Mouse (Mus musculus) left cerebral cortex, postnatal 36 days (tissue): Measurements from ENCODE around the gene Prkar2b. TPM values are rescaled to one million over a fixed set of nuclear protein-coding genes. Genes with fewer than 3 reads are reported as not detected.

Source experiments
- DNase-seq, 2 experiments: peaks; one replicate each; pipeline ENCODE4 v3.0.0; 2021 to 2022; ENCODE audit warnings: low spot score in 2 of 2, mixed read lengths in 1 of 2
- intact Hi-C: fragments of 180-260 bp; cut with DNase I; formaldehyde crosslinking; loops from one replicate; pipeline ENCODE4 v1.15.1; 2025
- total RNA-seq, 2 experiments: library from RNA; stranded (reverse); gene quantifications; 2 replicates each; pipeline ENCODE4 v1.2.3; 2021

Prkar2b gene
- total RNA-seq, 2 experiments from 2014 or later: 76.0 to 84.6 TPM

DNA sequence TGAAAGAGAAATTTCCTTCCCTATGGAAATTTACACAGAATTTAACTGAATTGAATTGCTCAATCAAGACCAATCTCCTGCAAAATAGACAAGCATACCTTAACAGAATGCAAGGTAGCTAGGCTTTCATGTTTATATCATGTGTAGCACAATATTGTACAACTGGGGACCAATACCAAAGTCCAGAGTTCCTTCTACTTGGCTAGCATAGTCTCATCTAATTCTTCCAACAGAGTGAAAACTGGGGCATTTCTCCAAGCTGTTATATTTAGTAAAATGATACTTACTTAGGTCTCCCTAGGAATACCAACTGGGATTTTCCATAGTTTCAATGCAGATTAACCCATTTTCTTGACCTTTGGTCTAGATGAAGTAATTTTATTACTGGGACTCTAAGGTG, 122.1 kb downstream of the Prkar2b start:
- intact Hi-C loops: loop anchor here (10.0 kb wide), 1 partner anchor 304 kb away; the partner anchor contains the start of gene Bcap29
- DNase-seq: no peak

DNA sequence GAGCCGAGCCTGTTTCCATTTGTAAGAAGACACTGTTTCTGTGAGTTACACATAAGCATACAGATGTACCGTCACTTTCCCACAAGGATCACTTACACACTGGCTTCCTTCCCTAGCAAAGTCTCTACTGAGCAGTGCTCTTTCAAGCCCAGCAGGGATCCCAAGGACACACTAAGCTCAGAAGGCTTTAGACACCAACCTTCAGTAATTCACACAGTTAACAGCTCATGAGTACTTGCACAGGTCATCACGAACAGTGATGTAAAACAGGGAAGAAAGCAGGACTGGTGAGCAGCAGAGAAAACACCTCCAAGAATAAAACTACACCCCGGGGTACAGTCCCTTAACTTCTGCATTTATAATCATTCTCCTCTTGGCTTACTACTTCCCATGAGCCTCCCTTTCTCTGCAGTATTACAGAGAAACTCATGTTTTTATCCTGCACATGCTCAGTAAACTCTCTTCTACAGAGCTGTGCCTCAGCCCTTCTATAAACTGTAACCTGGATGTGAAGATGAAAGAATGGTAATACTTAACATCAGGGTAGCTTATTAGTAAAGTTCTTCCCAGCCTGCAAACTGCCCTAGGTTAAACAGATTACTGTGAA, 122.6 kb downstream of the Prkar2b start:
- no peak for DNase-seq
- intact Hi-C loops: loop anchor here (10.0 kb wide), 1 partner anchor 304 kb away; the partner anchor contains the start of gene Bcap29

DNA sequence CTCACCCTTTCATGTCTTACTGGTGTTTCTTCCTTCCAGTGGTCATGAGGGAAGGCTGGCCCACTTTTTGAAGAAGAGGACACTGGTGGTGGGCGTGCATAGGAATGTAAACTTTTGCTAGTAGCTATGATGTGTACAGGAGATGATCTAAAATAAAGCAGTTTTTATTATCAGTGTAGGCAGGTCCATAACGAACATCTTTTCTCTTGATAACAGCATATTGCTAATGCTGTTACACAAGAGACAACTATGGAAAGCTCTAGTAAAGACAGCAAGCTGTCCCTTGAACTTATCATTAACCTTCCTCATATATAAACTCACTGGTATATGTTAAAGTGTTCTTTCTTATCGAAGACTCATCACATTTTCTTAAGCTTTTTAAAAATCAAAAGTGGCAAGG, 123.5 kb downstream of the Prkar2b start:
- intact Hi-C loops: loop anchor here (10.0 kb wide), 1 partner anchor 303 kb away; the partner anchor contains the start of gene Bcap29
- DNase-seq: no peak

DNA sequence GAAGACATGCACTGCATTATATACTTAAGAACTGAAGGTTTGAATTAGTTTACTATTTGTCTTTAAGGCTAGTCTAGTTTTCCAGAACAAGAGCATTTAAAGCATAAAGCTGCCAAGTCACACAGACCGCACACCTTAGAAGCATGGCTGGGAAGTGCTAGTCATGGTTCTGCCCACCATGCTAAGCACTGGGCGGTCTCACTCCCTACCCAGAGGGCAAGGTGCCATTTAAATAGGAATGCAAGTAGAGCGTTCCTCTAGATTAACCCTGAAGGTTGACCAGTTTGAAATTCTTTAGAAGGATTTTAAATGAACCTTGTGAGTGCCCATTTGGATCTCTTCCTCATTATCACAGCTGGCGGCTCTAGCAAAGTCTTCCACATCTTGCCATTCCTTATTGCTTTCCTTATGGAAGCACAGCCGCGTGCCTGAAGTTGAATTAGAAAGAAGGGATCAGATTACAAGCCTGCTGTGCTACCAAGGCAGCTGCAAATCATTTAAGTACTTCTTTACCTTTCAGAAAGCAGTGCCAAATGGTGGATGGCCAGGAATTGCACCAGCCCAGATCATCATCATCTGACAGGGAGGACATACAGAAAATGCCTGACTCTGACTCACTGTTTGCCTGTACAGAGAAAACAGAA, 124.3 kb downstream of the Prkar2b start:
- intact Hi-C loops: loop anchor here (10.0 kb wide), 1 partner anchor 302 kb away; the partner anchor contains the start of gene Bcap29
- DNase-seq: no peak

DNA sequence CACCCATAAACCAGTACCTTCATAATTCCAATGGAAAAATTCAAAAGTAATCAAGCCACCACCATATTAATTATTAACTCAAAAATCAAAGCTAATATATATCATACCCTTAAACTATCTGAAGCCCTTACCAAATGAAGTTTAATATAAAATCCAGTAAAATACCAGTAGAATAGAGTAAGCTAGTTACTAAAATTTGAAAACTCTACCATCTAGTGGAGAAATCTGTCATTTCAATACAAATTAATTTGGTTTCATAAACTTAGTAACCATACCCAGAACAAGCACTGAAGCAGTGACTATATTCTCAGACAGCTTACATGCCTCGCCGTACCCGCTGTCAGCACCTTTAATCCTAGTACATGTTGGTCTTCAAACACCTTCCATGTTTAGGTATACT, 129.3 kb downstream of the Prkar2b start:
- intact Hi-C loops: loop anchor here (10.0 kb wide), 1 partner anchor 297 kb away; the partner anchor contains the start of gene Bcap29
- DNase-seq: no peak

DNA sequence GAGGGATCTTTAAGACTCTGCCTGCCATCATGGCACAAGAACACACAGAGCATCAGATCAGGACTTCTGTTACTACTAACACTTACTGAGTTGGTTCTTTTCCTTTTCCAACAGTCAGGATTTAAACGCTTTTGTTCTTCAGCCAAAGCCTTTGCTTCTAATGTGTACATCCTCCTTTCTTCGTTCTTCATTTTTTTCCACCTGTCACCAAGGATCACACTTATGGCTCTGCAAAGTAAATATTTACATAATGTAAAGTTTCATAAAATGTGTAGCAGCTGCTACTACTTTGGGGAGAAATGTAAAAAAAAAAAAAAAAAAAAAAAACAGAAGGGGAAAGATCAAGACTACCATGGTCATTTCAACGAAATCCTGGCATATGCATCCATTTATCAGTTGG, 132.6 kb downstream of the Prkar2b start:
- DNase-seq: no peak
- intact Hi-C loops: loop anchor here (5.0 to 10.0 kb wide), 3 partner anchors 271 to 554 kb away; no protein-coding TSS in a partner anchor

DNA sequence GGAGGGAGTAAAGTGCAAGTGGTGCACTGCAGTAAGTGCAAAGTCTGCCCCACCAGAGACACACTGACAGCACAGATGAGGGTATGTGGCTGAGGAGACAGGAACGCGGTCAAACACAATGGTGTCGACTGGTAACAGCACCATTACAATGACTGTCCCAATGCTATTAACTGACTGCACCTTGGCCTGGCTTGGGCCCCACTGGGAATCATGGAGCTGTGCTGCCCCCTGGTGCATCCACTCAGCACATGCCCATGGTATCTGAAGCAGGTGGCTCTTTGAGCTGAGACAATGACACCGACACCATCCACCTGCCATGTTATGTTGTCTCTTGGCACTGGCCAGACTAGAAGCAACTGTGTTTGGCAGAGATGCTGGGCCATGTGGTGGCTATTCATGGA, 134.4 kb downstream of the Prkar2b start:
- intact Hi-C loops: loop anchor here (5.0 to 10.0 kb wide), 3 partner anchors 269 to 552 kb away; no protein-coding TSS in a partner anchor
- DNase-seq: peak; percentile 70 to 75

DNA sequence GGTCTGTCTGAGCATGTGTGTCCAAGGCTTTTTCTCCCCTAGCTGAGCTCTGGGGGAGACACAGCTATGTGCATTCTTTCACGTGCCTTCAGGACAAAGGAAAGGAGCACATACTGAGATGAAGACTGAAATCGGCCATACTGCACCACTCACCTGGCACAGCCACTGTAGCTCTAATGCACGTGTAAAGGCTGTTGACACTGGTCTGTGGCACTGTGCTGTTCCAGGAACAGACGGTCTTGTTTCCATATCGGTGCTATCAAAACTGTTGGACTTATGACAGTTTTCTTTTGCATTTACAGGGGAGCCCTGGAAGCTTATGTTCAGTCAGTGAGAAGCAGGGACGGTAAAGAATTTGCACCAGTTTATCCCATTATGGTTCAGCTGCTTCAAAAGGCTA, 135.8 kb downstream of the Prkar2b start:
- intact Hi-C loops: loop anchor here (5.0 to 10.0 kb wide), 3 partner anchors 268 to 551 kb away; no protein-coding TSS in a partner anchor
- no peak for DNase-seq

DNA sequence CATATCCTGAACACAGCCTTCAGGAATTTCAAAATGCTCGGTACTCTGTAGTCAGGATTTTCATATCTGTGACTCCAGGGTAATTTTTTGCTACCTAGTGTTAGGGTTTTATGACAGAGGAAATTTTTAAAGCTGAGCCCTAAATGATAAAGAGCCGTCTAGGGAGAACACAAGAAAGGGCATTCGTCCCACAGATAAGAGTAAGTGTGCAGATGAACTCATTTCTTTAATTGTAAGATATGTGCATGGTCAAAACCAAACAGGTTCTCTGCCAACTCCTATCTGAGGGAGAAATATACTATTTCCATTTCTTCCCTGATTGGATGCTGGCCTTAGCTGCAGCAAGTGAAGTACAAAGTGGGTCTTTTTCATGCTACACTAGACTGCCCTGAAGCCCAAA, 137.0 kb downstream of the Prkar2b start:
- no peak for DNase-seq
- intact Hi-C loops: loop anchor here (10.0 kb wide), 1 partner anchor 549 kb away; no protein-coding TSS in a partner anchor

DNA sequence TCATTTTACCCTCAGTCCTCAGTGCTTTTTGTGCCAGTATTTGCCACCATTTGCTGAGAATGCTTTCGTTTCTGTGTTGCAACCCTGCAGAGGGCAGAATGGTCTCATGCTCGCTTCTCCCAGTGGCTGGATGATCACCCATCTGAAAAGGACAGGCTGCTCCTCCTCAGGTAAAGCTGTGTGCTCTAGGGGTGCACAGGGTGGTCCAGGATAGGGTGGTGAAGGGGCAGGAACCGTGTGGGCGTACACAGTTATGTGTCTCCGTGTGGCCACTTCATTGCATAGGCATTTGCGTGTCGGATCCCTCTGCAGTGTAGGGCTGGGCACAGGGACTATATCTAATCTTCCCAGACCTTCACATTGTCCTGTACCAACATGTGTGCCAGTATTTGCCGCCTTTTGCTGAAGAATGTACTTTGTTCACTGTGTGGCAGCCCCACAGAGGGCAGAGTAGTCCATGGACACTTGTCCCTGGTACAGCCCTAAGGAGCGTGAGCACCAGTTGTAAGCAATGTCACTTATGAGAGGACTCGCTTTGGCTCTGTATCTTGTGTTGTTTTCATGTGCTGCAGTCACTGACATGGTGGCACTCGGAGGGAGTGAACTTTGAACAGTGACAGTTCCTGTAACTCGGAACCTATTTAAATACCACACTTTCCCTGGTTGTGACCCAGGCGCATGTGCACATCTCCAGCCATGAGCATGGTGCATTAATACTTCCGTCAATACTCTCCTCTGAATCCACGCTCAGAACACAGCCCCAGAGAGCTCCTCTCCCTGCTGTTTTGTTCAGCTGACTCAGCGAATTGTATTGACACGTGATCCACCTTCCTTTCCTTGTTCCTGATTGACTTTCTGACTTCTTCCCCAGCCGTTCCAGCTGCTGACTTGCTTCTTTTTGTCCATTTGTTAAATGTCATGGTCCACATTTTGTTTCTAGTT, 140.4 kb downstream of the Prkar2b start:
- DNase-seq: no peak
- intact Hi-C loops: loop anchor here (10.0 kb wide), 1 partner anchor 546 kb away; no protein-coding TSS in a partner anchor

DNA sequence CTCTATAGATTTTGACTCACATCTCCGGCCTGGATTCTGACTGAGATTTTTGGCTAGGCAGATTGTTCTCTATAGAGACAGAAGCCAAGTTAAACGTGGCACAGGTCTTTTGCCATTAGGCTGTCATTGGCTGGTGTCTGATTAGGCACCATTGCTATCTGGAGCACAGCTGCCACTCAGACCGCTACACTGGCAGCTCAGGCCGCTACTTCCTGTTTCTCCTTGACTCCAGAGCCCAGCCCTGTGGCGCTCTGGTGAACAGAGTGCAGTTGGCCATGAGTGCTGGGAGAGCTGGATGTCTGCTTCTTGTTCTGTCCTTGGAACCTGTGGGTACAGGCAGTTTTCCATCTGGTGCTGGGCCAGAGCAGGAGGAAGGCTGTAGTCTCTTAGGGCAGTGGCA, 143.9 kb downstream of the Prkar2b start:
- intact Hi-C loops: no loop called here
- no peak for DNase-seq

DNA sequence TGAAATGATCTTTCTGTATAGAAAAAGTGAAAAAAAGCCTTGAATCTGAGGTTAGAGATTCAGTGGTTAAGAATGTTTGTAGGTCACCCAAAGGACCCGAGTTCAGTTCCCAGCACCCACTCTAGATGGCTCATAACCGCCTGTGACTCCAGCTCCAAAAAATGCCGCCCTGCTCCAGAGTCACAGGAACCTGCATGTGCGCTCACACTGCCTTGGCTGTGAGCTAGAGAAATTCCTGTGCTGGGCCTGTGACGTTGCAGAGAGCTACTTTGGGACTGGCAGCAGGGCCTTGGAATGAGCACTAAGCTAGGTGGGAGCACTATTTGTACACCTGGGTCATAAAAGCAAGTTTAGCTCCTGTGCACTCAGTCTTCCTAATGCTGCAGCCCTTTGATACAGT, 144.4 kb downstream of the Prkar2b start:
- no peak for DNase-seq
- intact Hi-C loops: no loop called here

DNA sequence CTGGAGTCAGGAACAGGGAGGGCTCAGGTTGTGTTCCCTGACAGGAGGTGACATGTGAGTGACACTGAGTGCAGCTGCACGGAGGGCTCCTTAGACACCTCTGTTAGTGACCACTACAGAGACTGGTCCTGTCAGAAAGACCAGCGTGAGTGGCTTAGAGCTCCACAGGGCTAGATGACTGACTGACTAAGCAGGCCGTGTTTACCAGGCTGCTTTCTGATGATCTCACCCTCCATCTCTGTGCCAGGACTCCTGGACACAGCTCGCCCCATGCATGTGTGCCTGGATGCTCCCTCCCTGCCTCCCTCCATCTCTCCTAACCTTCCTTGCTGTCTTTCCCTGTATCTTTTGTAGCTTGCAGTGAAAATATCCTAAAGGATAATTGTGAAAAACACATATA, 147.5 kb downstream of the Prkar2b start:
- DNase-seq: no peak

DNA sequence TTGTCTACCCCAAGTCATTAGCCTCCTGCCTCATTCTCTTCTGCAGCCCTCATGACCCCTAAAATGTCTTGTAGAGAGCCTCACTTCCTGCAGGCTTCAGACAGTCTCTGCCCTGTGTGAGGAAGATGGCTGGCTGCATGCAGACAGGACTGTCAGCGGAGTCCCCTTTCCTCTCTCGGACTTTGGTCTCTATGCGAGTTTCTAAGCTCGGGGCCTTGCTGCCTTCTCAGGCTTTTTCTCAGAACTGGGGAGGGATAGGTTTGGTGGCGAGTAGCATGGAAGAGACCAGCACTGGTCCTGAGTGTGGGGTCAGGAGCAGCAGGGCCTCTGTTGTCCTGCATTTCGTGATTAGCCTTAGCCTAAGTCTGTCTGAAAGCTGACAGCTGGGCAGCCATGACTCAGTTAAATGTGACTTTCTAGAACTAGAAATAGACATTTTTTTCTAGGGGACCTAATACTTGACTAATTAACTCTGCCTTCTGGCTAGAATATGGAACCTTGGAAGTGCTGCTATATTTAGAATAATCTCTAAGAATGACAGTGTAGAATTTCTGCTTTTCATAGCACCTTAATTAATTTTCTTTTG, 148.0 kb downstream of the Prkar2b start:
- no peak for DNase-seq
- intact Hi-C loops: no loop called here

More for the DNA sequence above, 147.5 kb downstream of the Prkar2b start:
- intact Hi-C loops: no loop called here

Other genes starting within 250 kb of the Prkar2b start
- 10 to 100 TPM; 19.5 to 24.6 TPM for gene Hbp1, start 110.8 kb downstream of the Prkar2b start, total RNA-seq
- 1 to 10 TPM; 3.4 to 3.9 TPM for gene Pik3cg, start 147.4 kb upstream of the Prkar2b start, total RNA-seq